Mouse (Mus musculus): ENCODE measurements around the gene Ticam1.

- TF ChIP-seq CTCF (IDR thresholded peaks at IDR 0.05; ENCODE audit: borderline replicate concordance, extremely low read depth, insufficient read depth, insufficient read length) (no peak), POLR2A (IDR thresholded peaks at IDR 0.05; ENCODE audit: borderline replicate concordance, extremely low read depth, insufficient read depth, insufficient read length, poor library complexity, severe bottlenecking) (no peak)
Observed at GRCm38 (mm10) chr17:56229943-56230342, 46.6 kb downstream of the Ticam1 start.

Measured in brain, embryonic 14.5 days (tissue).